Mouse (Mus musculus) kidney, adult 2 months (tissue): ENCODE measurements around the gene Angptl8.

Experiments used
- CTCF ChIP-seq: fragments of 200-500 bp; conservative IDR thresholded peaks from 2 replicates; pipeline ENCODE4 v1.5.1; 2011; ENCODE audit warnings: low read depth, mild to moderate bottlenecking, control low read depth, low read length, moderate library complexity, mixed read lengths; ENCODE audit not compliant: insufficient read depth, insufficient read length
- POLR2A ChIP-seq: fragments of 200-500 bp; IDR thresholded peaks from one replicate; pipeline ENCODE4 v1.6.1; 2011; ENCODE audit warnings: low read depth, low read length, control low read depth

GRCm38 (mm10) chr9:21796919-21797318 lies 38.4 kb upstream of the Angptl8 start:
- no peak for TF ChIP-seq POLR2A
- TF ChIP-seq CTCF: no peak
